Mouse (Mus musculus): ENCODE results near the gene Rab8b. TPM values are rescaled to one million over a fixed set of nuclear protein-coding genes. Genes with fewer than 3 reads are reported as not detected.

The Rab8b gene
- polyA plus RNA-seq, 1 experiment = 11.2 TPM

- no peak overlapping the region for H3K4me3 ChIP-seq (ENCODE audit: low read depth, low read length)
- no peak for TF ChIP-seq POLR2A (IDR thresholded peaks at IDR 0.05; ENCODE audit: insufficient read depth, low read length)
- TF ChIP-seq EP300 (IDR thresholded peaks at IDR 0.05; ENCODE audit: insufficient read depth, low read depth, low read length) = no peak
- TF ChIP-seq CTCF (IDR thresholded peaks at IDR 0.05; ENCODE audit: low read depth, low read length) = no peak
- H3K36me3 ChIP-seq (ENCODE audit: control insufficient read depth, insufficient read depth, low read length, poor library complexity, severe bottlenecking) = no peaks in the 10 kb centered on the region
- H3K27ac ChIP-seq (ENCODE audit: insufficient read depth, low read length) = no peak overlapping the region
- no peaks in the 10 kb centered on the region for H3K9me3 ChIP-seq (replicated peaks; ENCODE audit: control insufficient read depth, insufficient read depth, low read length, poor library complexity, severe bottlenecking)
- H3K9ac ChIP-seq (ENCODE audit: low read depth, poor library complexity, severe bottlenecking) = no peak overlapping the region
- no peaks in the 10 kb centered on the region for H3K4me1 ChIP-seq (ENCODE audit: control insufficient read depth, insufficient read depth, low read length)
- H3K27me3 ChIP-seq (ENCODE audit: control insufficient read depth, insufficient read depth, low read length, poor library complexity, severe bottlenecking) = no peaks in the 10 kb centered on the region
Observed at GRCm38 (mm10) chr9:66862202-66862601, 57.3 kb downstream of the Rab8b start.

- Histone ChIP-seq H3K9me3 (replicated peaks; ENCODE audit: control insufficient read depth, insufficient read depth, low read length, poor library complexity, severe bottlenecking) (no peaks in the 10 kb centered on the region), H3K4me3 (ENCODE audit: low read depth, low read length) (no peak overlapping the region), H3K9ac (ENCODE audit: low read depth, poor library complexity, severe bottlenecking) (no peak overlapping the region), H3K27ac (ENCODE audit: insufficient read depth, low read length) (no peak overlapping the region), H3K4me1 (ENCODE audit: control insufficient read depth, insufficient read depth, low read length) (no peaks in the 10 kb centered on the region), H3K36me3 (ENCODE audit: control insufficient read depth, insufficient read depth, low read length, poor library complexity, severe bottlenecking) (no peaks in the 10 kb centered on the region), H3K27me3 (ENCODE audit: control insufficient read depth, insufficient read depth, low read length, poor library complexity, severe bottlenecking) (no peaks in the 10 kb centered on the region)
- TF ChIP-seq CTCF (IDR thresholded peaks at IDR 0.05; ENCODE audit: low read depth, low read length) (no peak), POLR2A (IDR thresholded peaks at IDR 0.05; ENCODE audit: insufficient read depth, low read length) (no peak), EP300 (IDR thresholded peaks at IDR 0.05; ENCODE audit: insufficient read depth, low read depth, low read length) (no peak)
Observed at GRCm38 (mm10) chr9:66861104-66861767, 58.3 kb downstream of the Rab8b start.

GRCm38 (mm10) chr9:66859523-66859922, 60.0 kb downstream of the Rab8b start:
- no peaks in the 10 kb centered on the region for H3K36me3 ChIP-seq (ENCODE audit: control insufficient read depth, insufficient read depth, low read length, poor library complexity, severe bottlenecking)
- H3K9me3 ChIP-seq (replicated peaks; ENCODE audit: control insufficient read depth, insufficient read depth, low read length, poor library complexity, severe bottlenecking) = no peaks in the 10 kb centered on the region
- H3K27ac ChIP-seq (ENCODE audit: insufficient read depth, low read length) = no peak overlapping the region
- TF ChIP-seq CTCF (IDR thresholded peaks at IDR 0.05; ENCODE audit: low read depth, low read length) = no peak
- TF ChIP-seq EP300 (IDR thresholded peaks at IDR 0.05; ENCODE audit: insufficient read depth, low read depth, low read length) = no peak
- no peak for TF ChIP-seq POLR2A (IDR thresholded peaks at IDR 0.05; ENCODE audit: insufficient read depth, low read length)
- no peaks in the 10 kb centered on the region for H3K4me1 ChIP-seq (ENCODE audit: control insufficient read depth, insufficient read depth, low read length)
- no peaks in the 10 kb centered on the region for H3K27me3 ChIP-seq (ENCODE audit: control insufficient read depth, insufficient read depth, low read length, poor library complexity, severe bottlenecking)
- no peak overlapping the region for H3K4me3 ChIP-seq (ENCODE audit: low read depth, low read length)
- no peak overlapping the region for H3K9ac ChIP-seq (ENCODE audit: low read depth, poor library complexity, severe bottlenecking)

DNA sequence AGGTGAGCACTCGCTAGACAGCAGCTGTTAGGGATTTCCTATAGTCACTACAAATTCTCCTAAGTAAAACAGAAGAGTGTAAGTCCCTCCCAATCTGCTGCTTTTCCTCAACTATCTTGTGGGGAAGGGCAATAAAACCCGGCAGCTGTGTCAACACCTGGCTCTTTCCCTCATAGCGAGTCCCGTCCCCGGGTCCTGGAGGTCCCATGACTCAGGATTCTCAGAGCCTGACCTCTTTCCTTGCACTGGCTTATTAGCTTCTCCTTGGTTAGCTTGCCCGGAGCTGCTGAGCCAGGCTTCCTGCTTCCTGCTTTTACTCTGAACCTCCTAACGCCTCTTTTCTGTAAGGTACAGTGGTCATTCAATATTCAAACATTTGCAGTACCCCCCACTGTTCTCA, 63.6 kb downstream of the Rab8b start:
- no peaks in the 10 kb centered on the region for H3K36me3 ChIP-seq (ENCODE audit: control insufficient read depth, insufficient read depth, low read length, poor library complexity, severe bottlenecking)
- H3K4me3 ChIP-seq (ENCODE audit: low read depth, low read length) = no peak overlapping the region
- no peak for TF ChIP-seq CTCF (IDR thresholded peaks at IDR 0.05; ENCODE audit: low read depth, low read length)
- no peak for TF ChIP-seq POLR2A (IDR thresholded peaks at IDR 0.05; ENCODE audit: insufficient read depth, low read length)
- no peak for TF ChIP-seq EP300 (IDR thresholded peaks at IDR 0.05; ENCODE audit: insufficient read depth, low read depth, low read length)
- H3K9ac ChIP-seq (ENCODE audit: low read depth, poor library complexity, severe bottlenecking) = no peak overlapping the region
- H3K4me1 ChIP-seq (ENCODE audit: control insufficient read depth, insufficient read depth, low read length) = no peaks in the 10 kb centered on the region
- no peaks in the 10 kb centered on the region for H3K27me3 ChIP-seq (ENCODE audit: control insufficient read depth, insufficient read depth, low read length, poor library complexity, severe bottlenecking)
- H3K27ac ChIP-seq (ENCODE audit: insufficient read depth, low read length) = no peak overlapping the region
- no peaks in the 10 kb centered on the region for H3K9me3 ChIP-seq (replicated peaks; ENCODE audit: control insufficient read depth, insufficient read depth, low read length, poor library complexity, severe bottlenecking)

- no peak overlapping the region for H3K27ac ChIP-seq (ENCODE audit: insufficient read depth, low read length)
- H3K9me3 ChIP-seq (replicated peaks; ENCODE audit: control insufficient read depth, insufficient read depth, low read length, poor library complexity, severe bottlenecking) = no peaks in the 10 kb centered on the region
- no peaks in the 10 kb centered on the region for H3K27me3 ChIP-seq (ENCODE audit: control insufficient read depth, insufficient read depth, low read length, poor library complexity, severe bottlenecking)
- no peak overlapping the region for H3K9ac ChIP-seq (ENCODE audit: low read depth, poor library complexity, severe bottlenecking)
- H3K4me3 ChIP-seq (ENCODE audit: low read depth, low read length) = no peak overlapping the region
- TF ChIP-seq CTCF (IDR thresholded peaks at IDR 0.05; ENCODE audit: low read depth, low read length) (no peak), POLR2A (IDR thresholded peaks at IDR 0.05; ENCODE audit: insufficient read depth, low read length) (no peak), EP300 (IDR thresholded peaks at IDR 0.05; ENCODE audit: insufficient read depth, low read depth, low read length) (no peak)
- H3K36me3 ChIP-seq (ENCODE audit: control insufficient read depth, insufficient read depth, low read length, poor library complexity, severe bottlenecking) = no peaks in the 10 kb centered on the region
- H3K4me1 ChIP-seq (ENCODE audit: control insufficient read depth, insufficient read depth, low read length) = no peaks in the 10 kb centered on the region
Observed at GRCm38 (mm10) chr9:66852592-66852991, 66.9 kb downstream of the Rab8b start.

DNA sequence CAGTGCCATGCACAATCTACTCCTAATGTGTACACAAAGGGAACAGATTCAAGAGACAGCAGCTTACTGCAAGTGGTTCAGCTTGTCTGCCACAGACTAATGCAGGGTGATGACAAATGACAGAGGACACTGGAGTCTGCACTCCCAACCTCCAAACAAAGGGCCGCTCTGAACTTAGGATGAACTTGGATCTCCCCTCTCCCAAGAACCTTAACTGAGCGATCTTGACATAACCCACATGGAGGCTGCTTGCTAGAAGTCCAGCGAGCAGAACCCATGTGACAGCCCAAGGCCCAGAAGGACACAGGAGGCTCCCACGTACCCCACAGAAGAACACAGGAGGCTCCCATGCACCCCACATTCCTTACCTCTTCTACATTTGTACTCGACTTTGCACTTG, 68.5 kb downstream of the Rab8b start:
- Histone ChIP-seq H3K9me3 (replicated peaks; ENCODE audit: control insufficient read depth, insufficient read depth, low read length, poor library complexity, severe bottlenecking) (no peaks in the 10 kb centered on the region), H3K4me3 (ENCODE audit: low read depth, low read length) (no peak overlapping the region), H3K27me3 (ENCODE audit: control insufficient read depth, insufficient read depth, low read length, poor library complexity, severe bottlenecking) (no peaks in the 10 kb centered on the region), H3K36me3 (ENCODE audit: control insufficient read depth, insufficient read depth, low read length, poor library complexity, severe bottlenecking) (no peaks in the 10 kb centered on the region), H3K27ac (ENCODE audit: insufficient read depth, low read length) (no peak overlapping the region), H3K9ac (ENCODE audit: low read depth, poor library complexity, severe bottlenecking) (no peak overlapping the region), H3K4me1 (ENCODE audit: control insufficient read depth, insufficient read depth, low read length) (no peaks in the 10 kb centered on the region)
- no peak for TF ChIP-seq EP300 (IDR thresholded peaks at IDR 0.05; ENCODE audit: insufficient read depth, low read depth, low read length)
- TF ChIP-seq POLR2A (IDR thresholded peaks at IDR 0.05; ENCODE audit: insufficient read depth, low read length) = no peak
- no peak for TF ChIP-seq CTCF (IDR thresholded peaks at IDR 0.05; ENCODE audit: low read depth, low read length)

Measured in ES-Bruce4 (cell line).